Mouse (Mus musculus): Measurements from ENCODE around the gene Rfxap.

The Rfxap gene

DNA sequence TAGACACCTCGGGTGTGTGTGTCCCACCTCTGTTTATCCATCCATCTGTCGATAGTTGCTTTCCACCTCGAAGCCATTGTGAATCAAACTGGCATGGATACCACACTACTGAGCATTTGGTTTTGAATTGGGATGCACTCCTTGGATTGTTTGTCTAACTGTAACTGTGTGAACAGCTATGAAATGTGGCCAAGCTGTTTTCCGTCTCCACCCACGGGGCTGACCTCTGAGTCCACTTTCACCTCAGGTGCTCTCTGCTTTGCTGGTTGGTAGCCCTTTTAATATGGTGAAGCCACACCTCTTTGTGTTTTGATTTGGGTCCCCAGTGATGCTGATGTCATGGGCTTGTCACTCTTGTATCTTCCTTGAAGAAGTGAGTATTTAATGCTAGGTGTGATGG, 40.8 kb downstream of the Rfxap start:
- DNase-seq (ENCODE audit: low read depth, low spot score), result no peak

- DNase-seq (ENCODE audit: low read depth, low spot score), result no peak
These were observed 41.6 kb downstream of the Rfxap start for GRCm38 (mm10) chr3:54766034-54766433.

GRCm38 (mm10) chr3:54765521-54765920, 42.1 kb downstream of the Rfxap start:
- DNase-seq (ENCODE audit: low read depth, low spot score), result peak; percentile 80

GRCm38 (mm10) chr3:54764418-54764817, 43.2 kb downstream of the Rfxap start:
- peak; percentile 48 for DNase-seq (ENCODE audit: low read depth, low spot score)

DNA sequence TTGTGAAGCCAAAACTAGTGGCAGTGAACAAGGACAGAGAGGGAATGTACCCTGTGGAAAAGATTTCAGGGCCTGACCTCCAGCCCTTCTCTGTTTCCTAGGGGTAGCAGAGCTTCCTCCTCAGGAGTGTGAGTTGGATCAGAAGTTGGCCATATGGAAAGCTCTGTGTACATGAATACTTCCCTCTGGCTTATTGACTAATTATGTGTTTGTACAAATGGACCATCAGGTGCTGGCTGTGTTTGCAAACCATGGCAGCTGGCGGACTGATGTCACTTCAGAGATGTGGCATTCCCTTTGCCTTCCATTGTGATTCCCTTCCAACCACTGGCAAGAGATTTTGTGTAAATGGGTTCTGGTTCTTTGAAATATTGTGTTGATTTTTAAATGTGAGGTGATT, 46.3 kb downstream of the Rfxap start:
- DNase-seq (ENCODE audit: low read depth, low spot score), result no peak

- DNase-seq (ENCODE audit: low read depth, low spot score), result no peak
These were observed 47.1 kb downstream of the Rfxap start for GRCm38 (mm10) chr3:54760321-54761115.

GRCm38 (mm10) chr3:54759211-54759610, 48.4 kb downstream of the Rfxap start:
- DNase-seq (ENCODE audit: low read depth, low spot score), result no peak

DNA sequence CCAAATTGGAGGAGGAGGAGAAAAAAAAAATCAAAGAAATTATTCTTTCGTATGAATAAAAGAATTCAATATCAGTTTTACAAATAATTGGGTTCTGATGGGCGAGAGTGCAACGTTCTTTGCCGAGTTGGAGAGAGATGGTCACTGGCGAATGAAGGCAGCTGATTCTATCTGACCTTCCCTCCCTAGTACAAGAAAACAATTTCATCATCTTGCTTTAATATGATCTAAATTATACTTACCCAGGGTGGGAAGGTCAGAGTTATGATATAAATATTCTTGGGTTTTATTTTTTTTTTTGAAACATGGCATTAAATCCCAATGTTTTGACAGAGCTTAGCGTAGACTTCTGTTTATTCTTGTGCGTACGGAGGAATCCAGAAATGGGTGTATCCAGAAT, 50.1 kb downstream of the Rfxap start:
- no peak for DNase-seq (ENCODE audit: low read depth, low spot score)

- DNase-seq (ENCODE audit: low read depth, low spot score), result no peak
These were observed 51.5 kb downstream of the Rfxap start for GRCm38 (mm10) chr3:54756058-54756457.

DNA sequence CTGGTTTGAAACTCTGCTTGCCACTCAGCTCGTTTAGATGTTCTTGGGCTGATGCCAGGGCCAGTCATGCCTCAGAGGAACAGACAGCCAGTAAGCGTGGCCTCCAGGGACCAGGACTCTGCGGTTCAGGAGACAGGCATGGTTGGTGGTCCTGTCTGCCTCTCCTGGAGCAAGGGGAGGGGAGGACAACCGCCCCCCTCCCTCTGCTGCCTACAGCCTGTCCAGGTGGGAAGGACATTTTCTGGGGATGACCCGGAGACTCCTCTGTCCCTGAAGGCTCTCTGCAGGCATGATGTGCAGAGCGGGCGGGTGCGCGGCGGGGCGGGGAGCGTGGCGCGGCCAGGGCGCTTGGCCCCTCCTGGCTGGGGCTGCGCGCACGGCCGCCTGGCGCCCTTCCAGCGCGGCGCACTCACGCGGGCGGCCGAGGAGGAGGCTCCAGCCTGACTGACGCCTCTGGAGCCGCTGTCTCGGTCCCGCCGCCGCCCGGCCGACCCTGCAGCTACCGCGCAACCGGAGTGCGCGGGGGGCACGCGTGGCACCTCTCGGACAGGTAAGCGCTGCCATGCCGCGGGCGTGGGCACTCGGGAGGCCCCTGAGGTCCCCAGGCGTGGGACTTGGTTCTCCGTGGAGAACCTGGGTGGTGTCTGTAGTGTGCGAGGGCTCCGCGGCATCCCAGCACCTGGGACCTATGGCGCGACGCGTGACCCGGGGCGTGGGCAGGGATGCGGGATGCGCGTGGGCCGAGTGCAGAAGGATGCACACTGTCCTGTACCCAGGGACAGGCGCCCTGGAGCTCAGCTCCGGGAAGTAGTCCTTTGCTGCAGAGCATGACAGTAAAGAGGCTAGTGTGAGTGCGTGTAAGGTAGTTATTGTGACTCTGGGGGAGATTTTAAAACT, 52.2 kb downstream of the Rfxap start, which contains the start of gene Smad9:
Smad9 (plus strand) TSS at position 438 of the 897 bp plus-strand sequence.
- DNase-seq (ENCODE audit: low read depth, low spot score), result no peak

- no peak for DNase-seq (ENCODE audit: low read depth, low spot score)
These were observed 54.2 kb downstream of the Rfxap start for GRCm38 (mm10) chr3:54753411-54753810.

Measured in ES-CJ7 (cell line).